Mouse (Mus musculus) testis, adult 2 months (tissue): ENCODE measurements around the gene Slit1.

Experiments used
- CTCF ChIP-seq: fragments of 200-500 bp; IDR thresholded peaks from 2 replicates; pipeline ENCODE4 v1.5.1; 2012; ENCODE audit warnings: low read depth, mild to moderate bottlenecking, inconsistent platforms, low read length, moderate library complexity; ENCODE audit not compliant: control insufficient read depth, insufficient read depth, insufficient replicate concordance
- POLR2A ChIP-seq: fragments of 200-500 bp; IDR thresholded peaks from 2 replicates; pipeline ENCODE4 v1.6.1; 2012; ENCODE audit warnings: low read depth, mild to moderate bottlenecking, inconsistent platforms, low read length, moderate library complexity; ENCODE audit not compliant: control insufficient read depth

- TF ChIP-seq POLR2A (no peak), CTCF (no peak)
These were observed 70.6 kb downstream of the Slit1 start for GRCm38 (mm10) chr19:41672836-41673235.
